Mouse (Mus musculus): ENCODE data around the gene Arhgap33. TPM values are rescaled to one million over a fixed set of nuclear protein-coding genes. Genes with fewer than 3 reads are reported as not detected.

Arhgap33 gene
- 144 and 158 TPM in 2 replicates for polyA plus RNA-seq (2015; fragmentation: Nextera tagmentation; extraction: Ambion mirVana)

GRCm38 (mm10) chr7:30534633-30535577 is at the start of gene Arhgap33:
Gene Arhgap33 (minus strand): TSS chr7:30535060.
- Histone ChIP-seq H3K36me3 (replicated peaks) (peaks cover 21% of the 10 kb centered on the region), H3K4me1 (peaks cover 38% of the 10 kb centered on the region), H3K9ac (peak within 1 kb of the TSS; percentile 76), H3K4me2 (peak within 1 kb of the TSS; percentile 82), H3K9me3 (no peaks in the 10 kb centered on the region), H3K27me3 (replicated peaks) (no peaks in the 10 kb centered on the region), H3K27ac (peak within 1 kb of the TSS; percentile 96), H3K4me3 (peak within 1 kb of the TSS; percentile 70)
- under 1% methylated on average over 80 of the region's 84 CpGs for WGBS
- ATAC-seq (replicated peaks) = peak; percentile 92

- ATAC-seq (replicated peaks) = no peak
- Histone ChIP-seq H3K36me3 (replicated peaks) (peaks cover 59% of the 10 kb centered on the region), H3K4me1 (peaks cover 16% of the 10 kb centered on the region), H3K4me3 (no peak overlapping the region), H3K27ac (no peak overlapping the region), H3K4me2 (no peak overlapping the region), H3K9me3 (no peaks in the 10 kb centered on the region), H3K9ac (no peak overlapping the region), H3K27me3 (replicated peaks) (no peaks in the 10 kb centered on the region)
- WGBS = 93% methylated on average over 10 of the region's 10 CpGs
Observed at GRCm38 (mm10) chr7:30584339-30584738, 49.5 kb upstream of the Arhgap33 start.

DNA sequence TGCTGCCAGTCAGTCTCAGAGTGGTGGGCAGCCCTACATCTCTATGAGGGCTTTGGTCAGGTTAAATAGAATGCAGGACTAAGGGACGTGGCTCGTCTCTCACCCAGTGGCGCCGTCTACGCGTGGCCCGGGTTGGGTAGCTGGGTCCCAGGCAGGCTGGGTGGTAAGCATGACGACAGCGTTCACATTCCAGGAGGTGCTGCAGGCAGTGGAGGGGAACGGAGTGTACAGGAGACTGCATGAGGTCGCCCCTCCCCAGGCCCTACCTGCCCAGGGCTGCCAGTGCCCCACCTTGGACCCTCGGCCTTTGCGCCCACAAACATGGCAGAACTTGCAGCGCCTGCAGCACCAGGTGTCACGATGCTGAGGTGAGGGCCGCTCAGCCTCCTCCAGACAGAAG is 46.7 kb upstream of the Arhgap33 start:
- no peak for ATAC-seq (replicated peaks)
- H3K9ac ChIP-seq = no peak overlapping the region
- H3K36me3 ChIP-seq (replicated peaks) = peaks cover 87% of the 10 kb centered on the region
- no peaks in the 10 kb centered on the region for H3K9me3 ChIP-seq
- 96% methylated on average over 16 of the region's 16 CpGs for WGBS
- H3K4me1 ChIP-seq = peaks cover 3% of the 10 kb centered on the region
- H3K27ac ChIP-seq = no peak overlapping the region
- H3K4me2 ChIP-seq = no peak overlapping the region
- H3K27me3 ChIP-seq (replicated peaks) = no peaks in the 10 kb centered on the region
- no peak overlapping the region for H3K4me3 ChIP-seq

DNA sequence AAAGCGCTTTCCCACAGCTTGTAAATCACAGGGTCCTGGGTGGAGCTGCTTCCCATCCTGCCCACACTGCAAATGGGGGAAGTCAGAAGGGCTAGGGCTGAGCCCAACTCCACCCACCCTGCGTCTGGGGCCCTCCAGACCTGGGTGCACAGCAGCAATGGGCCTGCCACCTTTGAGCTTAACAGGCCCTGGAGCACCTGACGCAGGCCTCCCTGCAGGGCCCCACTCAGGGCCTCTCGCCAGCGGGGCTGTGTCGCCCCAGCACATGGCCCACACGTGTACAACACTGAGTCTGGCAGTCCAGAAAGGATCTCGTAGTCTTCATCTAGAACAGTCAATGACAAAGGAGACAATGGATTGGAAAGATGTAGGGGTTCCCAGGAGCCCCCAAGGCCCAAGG is 45.1 kb upstream of the Arhgap33 start:
- peaks cover 92% of the 10 kb centered on the region for H3K36me3 ChIP-seq (replicated peaks)
- H3K27me3 ChIP-seq (replicated peaks) = no peaks in the 10 kb centered on the region
- H3K4me1 ChIP-seq = no peaks in the 10 kb centered on the region
- H3K4me2 ChIP-seq = no peak overlapping the region
- no peaks in the 10 kb centered on the region for H3K9me3 ChIP-seq
- H3K27ac ChIP-seq = no peak overlapping the region
- no peak for ATAC-seq (replicated peaks)
- H3K9ac ChIP-seq = no peak overlapping the region
- WGBS = 96% methylated on average over 8 of the region's 8 CpGs
- H3K4me3 ChIP-seq = no peak overlapping the region

GRCm38 (mm10) chr7:30572969-30573368 is 38.1 kb upstream of the Arhgap33 start:
- no peak for ATAC-seq (replicated peaks)
- H3K9me3 ChIP-seq = no peaks in the 10 kb centered on the region
- no peaks in the 10 kb centered on the region for H3K4me1 ChIP-seq
- no peaks in the 10 kb centered on the region for H3K27me3 ChIP-seq (replicated peaks)
- H3K4me2 ChIP-seq = no peak overlapping the region
- H3K4me3 ChIP-seq = no peak overlapping the region
- no peak overlapping the region for H3K27ac ChIP-seq
- no peak overlapping the region for H3K9ac ChIP-seq
- H3K36me3 ChIP-seq (replicated peaks) = peaks cover 95% of the 10 kb centered on the region
- 80% methylated on average over 2 of the region's 2 CpGs for WGBS

DNA sequence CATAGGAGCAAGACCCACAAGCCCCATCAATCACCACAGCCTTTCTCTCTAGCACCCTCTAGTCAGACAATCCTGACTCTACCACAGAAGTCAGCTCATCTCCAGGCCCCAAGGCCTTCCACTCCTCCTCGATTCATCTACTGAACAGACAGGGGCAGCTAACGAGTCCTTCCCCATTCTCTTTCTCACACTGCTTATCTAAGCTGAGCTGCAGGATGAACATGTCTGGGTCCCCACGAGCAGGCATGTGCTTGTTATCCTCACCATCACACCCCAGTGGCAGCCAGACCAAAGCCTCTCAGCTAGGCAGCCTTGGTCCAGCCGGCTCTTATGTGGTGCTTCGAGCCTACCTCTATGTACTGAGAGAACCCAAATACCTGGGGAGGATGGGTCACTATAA is 37.5 kb upstream of the Arhgap33 start:
- H3K36me3 ChIP-seq (replicated peaks) = peaks cover 92% of the 10 kb centered on the region
- no peak overlapping the region for H3K4me3 ChIP-seq
- H3K9me3 ChIP-seq = no peaks in the 10 kb centered on the region
- H3K4me1 ChIP-seq = no peaks in the 10 kb centered on the region
- 92% methylated on average over 5 of the region's 5 CpGs for WGBS
- no peak overlapping the region for H3K9ac ChIP-seq
- no peak overlapping the region for H3K4me2 ChIP-seq
- H3K27ac ChIP-seq = no peak overlapping the region
- no peaks in the 10 kb centered on the region for H3K27me3 ChIP-seq (replicated peaks)
- ATAC-seq (replicated peaks) = no peak

- no peak for ATAC-seq (replicated peaks)
- H3K36me3 ChIP-seq (replicated peaks) = peaks cover 56% of the 10 kb centered on the region
- peaks cover 9% of the 10 kb centered on the region for H3K4me1 ChIP-seq
- no peak overlapping the region for H3K9ac ChIP-seq
- H3K4me2 ChIP-seq = no peak overlapping the region
- no peaks in the 10 kb centered on the region for H3K27me3 ChIP-seq (replicated peaks)
- no peaks in the 10 kb centered on the region for H3K9me3 ChIP-seq
- WGBS = 90% methylated on average over 11 of the region's 11 CpGs
- no peak overlapping the region for H3K27ac ChIP-seq
- H3K4me3 ChIP-seq = no peak overlapping the region
Observed at GRCm38 (mm10) chr7:30567555-30567954, 32.7 kb upstream of the Arhgap33 start.

- ATAC-seq (replicated peaks) = no peak
- Histone ChIP-seq H3K4me3 (no peak overlapping the region), H3K4me2 (no peak overlapping the region), H3K27me3 (replicated peaks) (no peaks in the 10 kb centered on the region), H3K9me3 (no peaks in the 10 kb centered on the region), H3K27ac (no peak overlapping the region), H3K9ac (no peak overlapping the region), H3K4me1 (peaks cover 15% of the 10 kb centered on the region), H3K36me3 (replicated peaks) (peaks cover 43% of the 10 kb centered on the region)
- 92% methylated on average over 9 of the region's 9 CpGs for WGBS
Observed at GRCm38 (mm10) chr7:30566033-30566432, 31.2 kb upstream of the Arhgap33 start.

DNA sequence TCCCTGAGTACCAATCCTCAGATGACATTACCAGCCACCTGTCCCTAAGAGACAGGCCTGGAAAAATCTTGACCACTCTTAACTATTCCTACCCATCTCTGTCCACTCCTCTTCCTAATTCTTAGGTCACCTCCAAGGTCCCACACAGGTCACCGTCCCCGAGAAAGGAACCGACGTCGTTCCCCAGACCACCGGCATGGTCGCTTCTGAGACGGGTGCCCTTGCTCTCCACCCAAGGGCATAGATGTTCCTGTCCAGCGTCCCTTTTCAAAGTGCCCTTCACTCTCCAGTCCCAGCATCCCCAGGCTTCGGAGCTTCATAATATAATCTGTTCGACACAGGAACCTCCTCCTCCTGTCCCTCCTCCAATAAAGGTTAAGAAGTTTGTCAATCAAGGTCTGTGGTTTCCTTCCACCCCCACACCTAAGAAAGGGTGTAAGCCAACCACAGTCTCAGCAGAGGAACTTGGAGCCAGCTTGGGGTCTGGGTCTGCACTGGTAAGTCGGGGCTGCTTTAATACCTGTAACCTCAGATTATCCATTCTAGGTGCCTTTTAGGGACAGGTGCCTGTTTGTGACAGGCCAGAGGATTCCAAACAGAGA is 30.2 kb upstream of the Arhgap33 start, which contains the start of gene Igflr1:
Gene Igflr1, plus strand, starts transcription at position 458 of the 602 bp plus-strand sequence.
- Histone ChIP-seq H3K27me3 (replicated peaks) (no peaks in the 10 kb centered on the region), H3K4me1 (peaks cover 19% of the 10 kb centered on the region), H3K9me3 (no peaks in the 10 kb centered on the region), H3K36me3 (replicated peaks) (peaks cover 34% of the 10 kb centered on the region), H3K4me2 (peak within 1 kb of the TSS; percentile 89), H3K27ac (no peak within 1 kb of the TSS), H3K9ac (no peak within 1 kb of the TSS), H3K4me3 (no peak within 1 kb of the TSS)
- WGBS = 92% methylated on average over 12 of the region's 12 CpGs
- ATAC-seq (replicated peaks) = no peak

DNA sequence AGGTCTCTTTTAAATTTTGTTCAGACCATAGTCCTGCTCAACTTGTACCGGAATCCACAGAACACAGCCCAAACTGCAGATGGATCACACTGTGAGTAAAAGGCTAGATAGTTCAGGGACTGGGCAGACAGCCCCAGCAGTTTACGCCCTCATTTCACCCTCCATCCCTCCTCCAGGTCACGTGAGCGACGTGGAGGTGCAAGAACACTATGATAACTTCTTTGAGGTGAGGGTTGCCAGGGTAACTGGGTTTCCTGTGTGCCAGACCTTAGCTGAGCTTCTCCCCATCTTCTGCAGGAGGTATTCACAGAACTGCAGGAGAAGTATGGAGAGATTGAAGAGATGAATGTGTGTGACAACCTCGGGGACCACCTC is 29.0 kb upstream of the Arhgap33 start:
- ATAC-seq (replicated peaks) = no peak
- H3K9me3 ChIP-seq = no peaks in the 10 kb centered on the region
- no peaks in the 10 kb centered on the region for H3K27me3 ChIP-seq (replicated peaks)
- peak overlapping the region; percentile 96 for H3K27ac ChIP-seq
- H3K4me2 ChIP-seq = peak overlapping the region; percentile 89
- peaks cover 22% of the 10 kb centered on the region; the same call in 1 of the 2 replicates for H3K36me3 ChIP-seq (replicated peaks)
- WGBS = 30% methylated on average over 6 of the region's 6 CpGs
- peak overlapping the region; percentile 84 for H3K9ac ChIP-seq
- H3K4me1 ChIP-seq = peaks cover 24% of the 10 kb centered on the region
- peak overlapping the region; percentile 95 for H3K4me3 ChIP-seq

DNA sequence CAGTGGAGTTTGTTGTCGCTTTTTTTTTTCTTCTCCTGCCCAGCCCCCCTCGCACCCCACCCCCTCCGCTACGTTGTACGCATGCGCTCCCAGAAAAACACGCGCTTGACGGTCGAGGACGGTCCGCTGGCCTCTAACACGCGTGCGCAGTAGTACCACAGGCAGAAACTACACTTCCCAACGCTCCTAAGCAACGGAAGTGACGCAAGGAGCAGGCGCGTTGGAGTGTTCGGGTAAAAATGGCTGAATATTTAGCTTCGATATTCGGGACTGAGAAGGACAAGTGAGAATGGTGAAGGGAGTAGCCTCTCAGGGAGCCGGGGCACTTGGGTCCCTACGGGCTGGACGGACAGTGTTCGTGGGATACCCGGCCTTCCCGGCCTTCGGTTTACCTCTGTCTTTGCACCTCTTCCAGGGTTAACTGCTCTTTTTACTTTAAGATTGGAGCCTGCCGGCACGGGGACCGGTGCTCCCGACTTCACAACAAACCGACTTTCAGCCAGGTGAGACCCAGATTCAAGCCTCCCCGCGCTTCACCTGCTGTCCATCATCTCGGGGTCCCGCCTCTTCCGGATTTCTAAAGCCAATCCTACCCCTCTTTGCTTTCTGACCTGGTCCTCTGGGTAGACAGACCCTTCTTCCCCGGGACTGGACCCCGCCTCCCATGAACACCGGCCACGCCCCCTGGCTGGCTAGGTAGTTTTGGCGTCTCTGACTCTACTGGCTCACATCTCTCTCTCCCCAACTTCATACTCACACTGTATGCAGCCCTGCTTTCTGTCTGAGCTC is 28.5 kb upstream of the Arhgap33 start, which contains the start of the genes U2af1l4, Gm49396 and Psenen:
Gene U2af1l4, plus strand, starts transcription at position 185 of the 789 bp plus-strand sequence.
Gene Gm49396, plus strand, starts transcription at position 228 of the 789 bp plus-strand sequence.
Gene Psenen, minus strand, starts transcription at position 511 of the 789 bp plus-strand sequence.
- ATAC-seq (replicated peaks) = peak; percentile 89
- H3K4me2 ChIP-seq = peak within 1 kb of the TSS; percentile 89
- no peaks in the 10 kb centered on the region for H3K27me3 ChIP-seq (replicated peaks)
- H3K27ac ChIP-seq = peak within 1 kb of the TSS; percentile 96
- peaks cover 30% of the 10 kb centered on the region for H3K4me1 ChIP-seq
- peak within 1 kb of the TSS; percentile 95 for H3K4me3 ChIP-seq
- under 1% methylated on average over 45 of the region's 45 CpGs for whole genome bisulfite sequencing
- H3K9me3 ChIP-seq = no peaks in the 10 kb centered on the region
- peak within 1 kb of the TSS; percentile 84 for H3K9ac ChIP-seq
- H3K36me3 ChIP-seq (replicated peaks) = peaks cover 16% of the 10 kb centered on the region; the same call in 1 of the 2 replicates
